Mouse (Mus musculus): Measurements from ENCODE around the gene Xpc. TPM values are rescaled to one million over a fixed set of nuclear protein-coding genes. Genes with fewer than 3 reads are reported as not detected.

Xpc gene
- polyA plus RNA-seq, 1 experiment from 2014 or later, result 25.7 TPM

- ATAC-seq (ENCODE audit: insufficient number of reproducible peaks, low FRiP score, low TSS enrichment, low read depth), result no peak
- H3K27me3 ChIP-seq (ENCODE audit: control insufficient read depth, insufficient read depth, low read length), result no peaks in the 10 kb centered on the region
- H3K36me3 ChIP-seq (ENCODE audit: control insufficient read depth, insufficient read depth, low read length), result no peaks in the 10 kb centered on the region
- 88% methylated on average over 1 of the region's 1 CpGs for WGBS
- H3K9ac ChIP-seq (ENCODE audit: low read length), result no peak overlapping the region
- no peak overlapping the region for H3K4me3 ChIP-seq (ENCODE audit: low read depth, low read length)
- H3K27ac ChIP-seq (replicated peaks; ENCODE audit: low read depth, low read length), result no peak overlapping the region
- H3K4me2 ChIP-seq (ENCODE audit: low read depth, severe bottlenecking), result no peak overlapping the region
- H3K9me3 ChIP-seq (ENCODE audit: control insufficient read depth, low read length), result no peaks in the 10 kb centered on the region
- DNase-seq (ENCODE audit: low spot score), result no peak
- H3K4me1 ChIP-seq (ENCODE audit: control insufficient read depth, insufficient read depth, low read length), result no peaks in the 10 kb centered on the region
Observed at GRCm38 (mm10) chr6:91459471-91459870, 56.2 kb downstream of the Xpc start.

GRCm38 (mm10) chr6:91454546-91454945 lies 61.1 kb downstream of the Xpc start:
- no peaks in the 10 kb centered on the region for H3K36me3 ChIP-seq (ENCODE audit: control insufficient read depth, insufficient read depth, low read length)
- H3K4me1 ChIP-seq (ENCODE audit: control insufficient read depth, insufficient read depth, low read length), result no peaks in the 10 kb centered on the region
- H3K9me3 ChIP-seq (ENCODE audit: control insufficient read depth, low read length), result no peaks in the 10 kb centered on the region
- no peak for DNase-seq (ENCODE audit: low spot score)
- H3K27me3 ChIP-seq (ENCODE audit: control insufficient read depth, insufficient read depth, low read length), result no peaks in the 10 kb centered on the region
- H3K27ac ChIP-seq (replicated peaks; ENCODE audit: low read depth, low read length), result no peak overlapping the region
- H3K4me3 ChIP-seq (ENCODE audit: low read depth, low read length), result no peak overlapping the region
- no peak for ATAC-seq (ENCODE audit: insufficient number of reproducible peaks, low FRiP score, low TSS enrichment, low read depth)
- WGBS, result 46% methylated on average over 5 of the region's 5 CpGs
- H3K9ac ChIP-seq (ENCODE audit: low read length), result no peak overlapping the region
- H3K4me2 ChIP-seq (ENCODE audit: low read depth, severe bottlenecking), result no peak overlapping the region

GRCm38 (mm10) chr6:91452056-91452455 lies 63.6 kb downstream of the Xpc start:
- 64% methylated on average over 1 of the region's 1 CpGs for whole genome bisulfite sequencing
- Histone ChIP-seq H3K9me3 (ENCODE audit: control insufficient read depth, low read length) (no peaks in the 10 kb centered on the region), H3K4me1 (ENCODE audit: control insufficient read depth, insufficient read depth, low read length) (no peaks in the 10 kb centered on the region), H3K27ac (replicated peaks; ENCODE audit: low read depth, low read length) (no peak overlapping the region), H3K9ac (ENCODE audit: low read length) (no peak overlapping the region), H3K4me2 (ENCODE audit: low read depth, severe bottlenecking) (no peak overlapping the region), H3K4me3 (ENCODE audit: low read depth, low read length) (no peak overlapping the region), H3K27me3 (ENCODE audit: control insufficient read depth, insufficient read depth, low read length) (no peaks in the 10 kb centered on the region), H3K36me3 (ENCODE audit: control insufficient read depth, insufficient read depth, low read length) (no peaks in the 10 kb centered on the region)
- DNase-seq (ENCODE audit: low spot score) (no peak), ATAC-seq (ENCODE audit: insufficient number of reproducible peaks, low FRiP score, low TSS enrichment, low read depth) (no peak)

- Histone ChIP-seq H3K27me3 (ENCODE audit: control insufficient read depth, insufficient read depth, low read length) (no peaks in the 10 kb centered on the region), H3K4me2 (ENCODE audit: low read depth, severe bottlenecking) (no peak overlapping the region), H3K36me3 (ENCODE audit: control insufficient read depth, insufficient read depth, low read length) (no peaks in the 10 kb centered on the region), H3K9ac (ENCODE audit: low read length) (no peak overlapping the region), H3K4me1 (ENCODE audit: control insufficient read depth, insufficient read depth, low read length) (no peaks in the 10 kb centered on the region), H3K9me3 (ENCODE audit: control insufficient read depth, low read length) (no peaks in the 10 kb centered on the region), H3K27ac (replicated peaks; ENCODE audit: low read depth, low read length) (no peak overlapping the region), H3K4me3 (ENCODE audit: low read depth, low read length) (no peak overlapping the region)
- WGBS, result 58% methylated on average over 3 of the region's 3 CpGs
- DNase-seq (ENCODE audit: low spot score) (no peak), ATAC-seq (ENCODE audit: insufficient number of reproducible peaks, low FRiP score, low TSS enrichment, low read depth) (no peak)
Observed at GRCm38 (mm10) chr6:91449472-91450225, 66.0 kb downstream of the Xpc start.

- Histone ChIP-seq H3K4me3 (ENCODE audit: low read depth, low read length) (no peak overlapping the region), H3K27ac (replicated peaks; ENCODE audit: low read depth, low read length) (no peak overlapping the region), H3K4me1 (ENCODE audit: control insufficient read depth, insufficient read depth, low read length) (peaks cover 2% of the 10 kb centered on the region; the same call in 1 of the 2 replicates), H3K9me3 (ENCODE audit: control insufficient read depth, low read length) (no peaks in the 10 kb centered on the region), H3K9ac (ENCODE audit: low read length) (no peak overlapping the region), H3K4me2 (ENCODE audit: low read depth, severe bottlenecking) (no peak overlapping the region), H3K27me3 (ENCODE audit: control insufficient read depth, insufficient read depth, low read length) (no peaks in the 10 kb centered on the region), H3K36me3 (ENCODE audit: control insufficient read depth, insufficient read depth, low read length) (no peaks in the 10 kb centered on the region)
- WGBS, result 74% methylated on average over 3 of the region's 3 CpGs
- DNase-seq (ENCODE audit: low spot score) (no peak), ATAC-seq (ENCODE audit: insufficient number of reproducible peaks, low FRiP score, low TSS enrichment, low read depth) (no peak)
Observed at GRCm38 (mm10) chr6:91445316-91445715, 70.4 kb downstream of the Xpc start.

GRCm38 (mm10) chr6:91441145-91441662 lies 74.5 kb downstream of the Xpc start:
- H3K4me3 ChIP-seq (ENCODE audit: low read depth, low read length), result peak overlapping the region; percentile 43
- WGBS, result 5% methylated on average over 19 of the region's 19 CpGs

GRCm38 (mm10) chr6:91440474-91441144 lies 75.1 kb downstream of the Xpc start:
- peak; percentile 98 for DNase-seq (ENCODE audit: low spot score)

More at GRCm38 (mm10) chr6:91441145-91441662, 74.5 kb downstream of the Xpc start:
- Histone ChIP-seq H3K9ac (ENCODE audit: low read length) (peak overlapping the region; percentile 51), H3K27me3 (ENCODE audit: control insufficient read depth, insufficient read depth, low read length) (no peaks in the 10 kb centered on the region), H3K4me1 (ENCODE audit: control insufficient read depth, insufficient read depth, low read length) (peaks cover 2% of the 10 kb centered on the region; the same call in 1 of the 2 replicates), H3K4me2 (ENCODE audit: low read depth, severe bottlenecking) (peak overlapping the region; percentile 87), H3K27ac (replicated peaks; ENCODE audit: low read depth, low read length) (no peak overlapping the region), H3K36me3 (ENCODE audit: control insufficient read depth, insufficient read depth, low read length) (no peaks in the 10 kb centered on the region), H3K9me3 (ENCODE audit: control insufficient read depth, low read length) (no peaks in the 10 kb centered on the region)
- ATAC-seq (ENCODE audit: insufficient number of reproducible peaks, low FRiP score, low TSS enrichment, low read depth), result peak; percentile 67
- DNase-seq (ENCODE audit: low spot score), result no peak

More at GRCm38 (mm10) chr6:91440474-91441144, 75.1 kb downstream of the Xpc start:
- WGBS, result 2% methylated on average over 30 of the region's 30 CpGs
- Histone ChIP-seq H3K4me1 (ENCODE audit: control insufficient read depth, insufficient read depth, low read length) (peaks cover 2% of the 10 kb centered on the region; the same call in 1 of the 2 replicates), H3K27ac (replicated peaks; ENCODE audit: low read depth, low read length) (no peak overlapping the region), H3K27me3 (ENCODE audit: control insufficient read depth, insufficient read depth, low read length) (no peaks in the 10 kb centered on the region), H3K4me2 (ENCODE audit: low read depth, severe bottlenecking) (peak overlapping the region; percentile 87), H3K9me3 (ENCODE audit: control insufficient read depth, low read length) (no peaks in the 10 kb centered on the region), H3K36me3 (ENCODE audit: control insufficient read depth, insufficient read depth, low read length) (no peaks in the 10 kb centered on the region), H3K9ac (ENCODE audit: low read length) (peak overlapping the region; percentile 74), H3K4me3 (ENCODE audit: low read depth, low read length) (peak overlapping the region; percentile 43)
- ATAC-seq (ENCODE audit: insufficient number of reproducible peaks, low FRiP score, low TSS enrichment, low read depth), result peak; percentile 89
